Mouse (Mus musculus) bone marrow macrophage, adult 2 months (primary cell): ENCODE measurements around the gene Sirt2.

Source experiments
- CTCF ChIP-seq: IDR thresholded peaks from 2 replicates; pipeline ENCODE4 v1.5.1; 2012; ENCODE audit warnings: low read depth, mild to moderate bottlenecking, low read length, moderate library complexity
- POLR2A ChIP-seq: IDR thresholded peaks from 2 replicates; pipeline ENCODE4 v1.6.1; 2012; ENCODE audit warnings: mild to moderate bottlenecking, low read depth, low read length, borderline replicate concordance

- TF ChIP-seq POLR2A (no peak), CTCF (no peak)
Observed at GRCm38 (mm10) chr7:28824941-28825685, 58.6 kb downstream of the Sirt2 start, which contains the start of gene Ech1.
